Mouse (Mus musculus) liver, adult 2 months (tissue): ENCODE measurements around the gene Sap25.

Experiments
- CTCF ChIP-seq: fragments of 200-500 bp; IDR thresholded peaks from 2 replicates; pipeline ENCODE4 v1.5.1; 2011; ENCODE audit warnings: low read depth, low read length, control low read depth
- POLR2A ChIP-seq: fragments of 200-500 bp; IDR thresholded peaks from 2 replicates; pipeline ENCODE4 v1.6.1; 2011; ENCODE audit warnings: low read length, control low read depth; ENCODE audit not compliant: insufficient read depth; ENCODE audit errors: extremely low read depth

GRCm38 (mm10) chr5:137673015-137673414 is 31.9 kb downstream of the Sap25 start:
- TF ChIP-seq CTCF (no peak), POLR2A (no peak)
